Mouse (Mus musculus) spleen, postnatal 14 days (tissue): ENCODE measurements around the gene Pccb.
A peak's percentile ranks its signal among the peaks of the same experiment; 100 is the strongest.

Experiments used
- DNase-seq, 2 experiments: peaks; one replicate each; pipeline ENCODE4 v3.0.0; 2021 to 2022; ENCODE audit warnings: low spot score in 2 of 2

Gene Pccb

DNA sequence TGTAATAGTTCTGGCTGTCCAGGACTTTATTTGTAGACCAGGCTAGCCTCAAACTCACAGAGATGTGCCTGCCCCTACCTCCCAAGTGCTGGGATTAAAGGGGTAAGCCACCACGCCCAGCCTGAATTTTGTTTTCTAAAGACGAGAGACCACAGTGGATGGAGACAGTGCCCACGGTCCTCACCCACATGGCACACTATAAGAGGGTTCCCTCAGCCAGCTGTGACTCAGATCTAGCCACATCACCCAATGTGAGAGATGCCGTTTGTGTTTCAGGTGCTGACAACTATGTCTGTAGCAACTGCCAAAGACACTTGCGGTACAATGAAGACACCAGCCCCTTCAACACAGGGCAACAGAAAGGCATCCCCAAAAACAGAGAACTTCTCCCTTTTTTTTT lies 47.7 kb downstream of the Pccb start:
- no peak for DNase-seq

DNA sequence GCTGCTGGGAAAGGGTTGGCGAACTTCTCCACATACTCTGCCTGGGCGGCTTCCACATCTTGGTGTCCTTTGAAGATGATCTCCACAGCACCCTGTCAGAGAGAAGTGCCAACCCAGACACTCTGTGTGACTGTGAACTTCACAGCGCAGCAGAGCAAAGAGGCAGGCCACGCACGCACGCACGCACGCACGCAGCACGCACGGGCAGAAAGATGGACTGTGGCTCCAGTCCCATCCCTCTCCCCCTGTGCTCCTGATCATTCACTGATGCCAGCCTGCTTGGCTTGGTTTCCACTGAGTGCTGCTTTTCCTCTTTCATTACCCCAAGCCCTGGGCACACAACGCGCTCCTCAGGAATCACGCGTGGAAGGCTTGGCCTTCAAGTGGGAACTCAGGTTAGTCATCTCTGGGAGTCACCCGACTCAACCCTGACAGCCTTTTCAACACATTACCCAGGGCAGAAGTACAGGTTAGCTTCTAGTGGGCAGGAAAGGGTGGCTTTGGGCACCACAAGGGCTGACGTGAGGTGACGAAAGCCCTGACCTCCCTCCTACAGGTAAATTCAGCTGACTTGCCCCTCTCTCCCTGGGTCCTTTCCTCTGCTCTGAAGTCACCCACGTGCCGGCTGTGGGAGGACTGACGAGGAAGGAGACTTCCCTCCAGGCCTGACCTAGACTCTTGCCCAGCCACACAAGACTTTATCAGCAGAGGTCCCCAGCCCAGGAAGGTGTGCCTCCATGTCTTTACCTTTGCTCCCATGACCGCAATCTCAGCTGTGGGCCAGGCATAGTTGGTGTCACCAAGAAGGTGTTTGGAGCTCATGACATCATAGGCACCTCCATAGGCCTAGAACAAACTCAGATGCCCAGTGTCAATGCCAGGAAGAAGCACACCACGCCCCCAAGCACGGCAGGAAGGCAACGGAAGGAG lies 50.1 kb downstream of the Pccb start:
- DNase-seq = no peak

DNA sequence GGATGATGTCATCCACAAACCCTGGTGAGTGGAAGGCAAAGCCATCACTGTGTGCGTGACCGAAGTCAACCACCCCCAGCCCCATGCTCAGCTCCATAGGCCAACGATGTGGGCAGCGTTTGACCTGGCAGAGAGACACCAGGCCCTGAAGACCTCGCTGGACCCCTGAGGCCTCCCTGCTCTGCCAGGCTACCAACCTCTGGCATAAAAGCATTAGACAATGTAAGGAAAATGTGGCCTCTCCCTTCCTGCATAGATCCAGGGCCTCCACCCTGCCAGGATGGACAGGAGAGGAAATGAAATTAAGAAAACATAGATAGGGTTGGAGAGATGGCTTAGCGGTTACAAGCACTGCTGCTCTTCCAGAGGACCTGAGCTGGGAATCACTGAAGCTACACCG lies 51.9 kb downstream of the Pccb start:
- DNase-seq = no peak

DNA sequence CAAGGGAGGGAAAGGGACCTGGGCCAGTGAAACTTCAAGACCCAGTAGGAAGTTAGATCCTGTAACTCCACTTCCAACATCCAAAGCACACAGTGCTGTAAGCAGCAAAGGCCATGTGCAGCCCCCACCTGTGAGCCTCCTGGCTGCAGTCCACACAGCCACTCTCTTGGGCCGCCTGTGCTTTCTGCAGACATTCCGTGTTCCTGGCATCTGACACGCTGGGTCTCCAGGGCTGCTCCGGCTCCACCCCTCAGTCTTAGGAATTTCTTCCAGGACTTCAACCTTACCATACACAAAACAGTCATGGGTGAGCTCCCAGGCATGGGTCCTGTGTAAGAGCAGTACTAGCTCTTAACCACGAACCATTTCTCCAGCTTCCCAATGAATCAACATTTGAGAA lies 55.4 kb downstream of the Pccb start:
- DNase-seq = no peak

DNA sequence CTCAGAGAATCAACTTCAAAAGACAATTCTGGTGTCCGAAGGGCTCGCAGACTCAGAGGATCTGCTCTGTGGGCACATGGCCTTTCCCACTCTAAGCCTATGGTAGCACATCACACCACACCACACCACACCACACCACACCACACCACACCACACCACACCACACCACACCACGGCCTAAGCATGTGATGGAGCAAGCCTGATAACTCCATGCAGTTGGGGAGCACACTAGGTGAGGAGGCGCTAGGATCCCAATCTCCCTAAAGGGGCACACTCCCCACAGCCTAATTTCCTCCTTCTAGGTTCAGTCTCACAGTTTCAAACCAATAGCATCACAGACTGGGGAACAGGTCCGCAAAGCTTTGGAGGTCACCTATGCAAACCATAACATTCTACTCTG lies 56.0 kb downstream of the Pccb start:
- no peak for DNase-seq

DNA sequence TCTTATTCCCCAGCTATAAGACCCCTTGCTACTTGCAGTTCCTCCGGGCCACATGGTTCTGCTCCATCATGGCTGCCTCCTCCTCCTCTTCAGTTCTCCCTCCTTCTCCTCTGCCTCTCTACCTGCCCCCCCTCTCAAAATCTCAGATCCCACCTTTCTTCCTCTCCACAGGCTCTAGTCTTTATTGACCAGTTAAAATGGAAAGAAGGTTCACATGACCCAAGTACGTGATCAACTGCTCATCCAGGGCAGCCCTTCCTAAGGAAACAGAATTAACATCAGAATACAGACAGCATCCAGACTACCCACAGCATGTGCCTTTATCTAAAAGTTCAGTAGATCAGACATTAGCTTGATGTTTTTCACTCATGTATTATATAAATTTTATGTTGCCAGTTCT lies 65.2 kb downstream of the Pccb start:
- DNase-seq = no peak

DNA sequence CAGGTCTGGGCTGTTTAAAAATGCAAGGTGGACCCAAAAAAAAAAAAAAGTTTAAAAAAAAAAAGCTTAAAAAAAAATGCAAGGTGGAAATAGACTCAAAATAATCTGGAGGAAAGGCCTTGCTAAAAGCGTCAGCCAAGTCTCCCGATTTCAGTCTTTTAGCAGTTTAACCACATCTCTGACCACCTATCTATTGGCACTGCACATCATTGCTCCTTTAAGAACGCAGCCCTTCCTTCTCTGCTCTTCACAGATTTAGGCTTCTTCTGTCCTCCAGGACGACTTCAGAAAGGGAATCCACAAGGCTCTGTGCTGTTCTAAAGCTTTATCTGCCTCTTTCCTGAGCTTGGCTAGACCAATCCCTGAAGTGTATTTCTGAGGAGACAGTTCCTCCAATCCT lies 70.6 kb downstream of the Pccb start:
- DNase-seq = no peak

DNA sequence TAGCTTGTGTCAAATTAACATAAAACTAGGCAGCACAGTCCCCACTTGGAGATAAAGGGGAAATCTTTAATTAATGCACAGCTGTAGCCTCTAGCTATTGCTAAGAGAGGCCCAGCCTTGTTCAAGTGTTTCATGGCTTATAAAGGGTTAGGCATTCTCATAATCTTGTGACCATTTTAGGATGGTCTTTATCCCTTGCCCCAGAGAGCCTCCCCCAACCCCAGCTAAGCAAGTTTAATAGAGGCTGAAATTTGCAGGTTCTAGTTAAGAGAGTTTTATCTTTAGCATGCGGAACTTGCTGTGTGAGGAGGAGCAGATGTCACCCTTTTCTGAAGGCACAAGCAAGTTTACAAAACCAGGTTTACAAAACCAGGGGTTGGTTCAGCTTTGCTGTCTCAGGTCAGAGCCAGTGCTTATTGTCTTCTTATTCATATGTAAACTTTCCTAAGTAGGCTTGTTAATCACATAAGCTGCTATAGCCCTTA lies 71.2 kb downstream of the Pccb start:
- no peak for DNase-seq

DNA sequence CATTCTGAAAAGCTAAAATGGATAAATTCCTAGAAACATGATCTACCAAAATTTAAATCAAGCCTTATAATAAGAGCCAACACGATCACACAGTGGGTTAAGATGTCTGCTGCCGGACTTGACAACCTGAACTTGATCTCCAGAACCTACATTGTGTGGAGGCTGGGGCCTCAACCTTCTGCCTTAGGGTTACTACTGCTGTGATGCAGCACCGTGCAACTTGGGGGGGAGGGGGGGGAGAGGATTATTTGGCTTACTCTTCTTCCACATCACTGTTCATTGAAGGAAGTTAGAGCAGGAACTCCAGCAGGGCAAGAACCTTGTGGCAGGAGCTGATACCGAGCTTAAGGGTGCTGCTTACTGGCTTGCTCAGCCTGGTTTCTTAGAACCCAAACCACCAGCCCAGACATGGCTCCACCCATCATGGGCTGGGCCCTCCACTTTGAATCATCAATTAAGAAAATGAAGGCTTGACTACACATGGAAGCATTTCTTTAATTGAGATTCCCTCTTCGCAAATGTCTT lies 71.7 kb downstream of the Pccb start:
- no peak for DNase-seq

DNA sequence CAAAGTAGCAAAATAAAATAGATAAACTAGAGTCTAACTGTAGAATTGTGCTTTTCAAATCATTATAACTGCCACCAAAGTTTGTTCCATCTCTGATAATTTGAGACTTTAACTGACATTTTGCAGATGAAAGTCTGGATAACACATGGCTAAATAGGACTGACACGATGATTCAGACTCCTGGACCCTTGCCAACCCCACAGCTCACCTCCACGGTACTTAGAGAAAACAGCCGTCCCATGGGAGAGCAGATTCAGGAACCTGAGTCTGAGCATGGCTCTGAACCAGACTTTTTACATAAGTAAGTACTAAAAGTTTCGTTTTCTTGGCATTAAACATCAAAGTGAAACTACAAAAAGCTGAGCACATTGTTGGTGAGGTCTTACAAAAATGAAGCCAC lies 83.2 kb downstream of the Pccb start:
- peak; percentile 10 to 12 for DNase-seq

DNA sequence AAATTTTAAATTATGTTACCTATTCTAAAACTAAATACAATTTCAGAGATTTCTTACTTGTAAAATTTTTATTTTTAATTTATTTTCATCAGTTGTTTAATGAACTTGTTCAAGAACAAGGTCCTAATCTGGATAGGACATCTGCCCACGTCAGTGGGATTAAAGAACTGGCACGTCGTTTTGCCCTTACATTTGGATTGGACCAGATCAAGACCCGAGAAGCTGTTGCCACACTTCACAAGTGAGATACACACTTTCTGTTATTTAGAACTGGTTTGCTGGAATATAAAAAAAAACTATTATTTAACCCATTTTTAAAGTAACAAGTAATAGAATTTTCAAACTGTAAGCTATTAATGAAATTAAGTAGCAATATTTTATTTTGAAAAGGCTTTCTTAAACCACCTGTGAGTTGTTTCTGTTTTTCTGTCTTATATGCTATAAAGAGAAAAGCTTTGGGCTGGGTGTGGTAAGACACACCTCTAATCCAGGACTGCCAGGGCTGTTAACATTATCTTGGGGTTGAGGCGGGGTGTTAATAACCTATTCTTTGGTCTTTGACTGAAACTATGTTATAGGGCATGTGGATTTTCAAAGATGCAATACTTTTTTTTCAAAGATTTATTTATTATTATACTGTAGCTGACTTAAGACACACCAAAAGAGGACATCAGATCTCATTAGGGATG lies 89.9 kb downstream of the Pccb start:
- DNase-seq = no peak

DNA sequence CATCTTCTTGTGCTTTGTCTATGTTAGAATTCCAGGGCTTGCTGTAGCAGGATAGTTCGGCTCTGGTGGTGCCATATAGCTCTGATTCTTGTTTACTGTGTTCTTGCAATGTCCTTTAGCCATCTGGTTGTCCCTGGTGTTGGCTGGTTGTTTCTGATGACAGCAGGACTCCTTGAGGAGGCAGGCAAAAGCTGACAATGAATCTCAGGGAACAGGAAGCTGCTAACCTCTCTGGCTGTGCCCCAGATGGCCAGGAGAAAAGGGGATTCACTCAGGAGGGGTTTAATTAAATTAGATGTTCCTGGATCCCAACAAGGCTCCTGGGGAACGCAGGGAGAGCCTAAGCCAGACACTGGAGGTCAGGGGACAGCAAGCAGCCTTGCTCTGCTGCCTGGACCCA lies 92.7 kb downstream of the Pccb start:
- no peak for DNase-seq
